Mouse (Mus musculus): ENCODE measurements at regions not wholly inside any gene's neighbourhood (a gene's known extent, or its start where the extent isn't known, plus 50 kb on each side); places are given as distances from the start of the nearest gene placed in this dataset.

- WGBS (ENCODE audit: insufficient replicate concordance): 53% methylated on average over 5 of the region's 5 CpGs
- no peak overlapping the region for H3K4me2 ChIP-seq
- H3K36me3 ChIP-seq (replicated peaks): no peaks in the 10 kb centered on the region
- H3K9me3 ChIP-seq (replicated peaks): no peaks in the 10 kb centered on the region
- no peak for ATAC-seq (ENCODE audit: insufficient read depth)
- no peak overlapping the region for H3K27ac ChIP-seq (replicated peaks)
- H3K27me3 ChIP-seq: no peaks in the 10 kb centered on the region
- no peaks in the 10 kb centered on the region for H3K4me1 ChIP-seq (replicated peaks)
- no peak overlapping the region for H3K9ac ChIP-seq
- no peak overlapping the region for H3K4me3 ChIP-seq (replicated peaks)
Observed at GRCm38 (mm10) chr6:141034824-141035223, 214.2 kb upstream of the Pde3a start.

DNA sequence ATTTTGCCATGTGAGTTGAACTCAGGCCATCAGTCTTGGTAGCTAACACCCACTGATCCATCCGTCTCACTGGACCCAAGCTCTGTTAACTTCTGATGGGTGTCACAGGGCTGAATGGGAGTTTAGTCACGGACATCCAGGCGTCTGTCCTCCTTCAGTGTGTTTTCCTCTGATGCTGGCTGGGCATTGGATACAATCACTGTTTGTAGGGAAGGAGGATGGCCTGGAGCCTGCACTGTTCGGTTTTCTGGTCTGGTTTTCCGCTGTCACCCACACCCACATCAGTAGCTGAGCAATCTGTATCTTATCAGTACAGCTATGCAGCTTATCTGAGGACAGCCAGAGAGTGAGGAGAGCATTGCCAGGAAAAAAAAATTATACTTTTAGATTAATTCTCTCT lies 207.7 kb upstream of the Pde3a start:
- H3K36me3 ChIP-seq (replicated peaks): no peaks in the 10 kb centered on the region
- no peak overlapping the region for H3K4me3 ChIP-seq (replicated peaks)
- ATAC-seq (ENCODE audit: insufficient read depth): no peak
- no peaks in the 10 kb centered on the region for H3K4me1 ChIP-seq (replicated peaks)
- H3K9me3 ChIP-seq (replicated peaks): no peaks in the 10 kb centered on the region
- 36% methylated on average over 5 of the region's 5 CpGs for WGBS (ENCODE audit: insufficient replicate concordance)
- H3K9ac ChIP-seq: no peak overlapping the region
- no peak overlapping the region for H3K4me2 ChIP-seq
- H3K27me3 ChIP-seq: no peaks in the 10 kb centered on the region
- H3K27ac ChIP-seq (replicated peaks): no peak overlapping the region

- 60% methylated on average over 16 of the region's 16 CpGs for WGBS (ENCODE audit: insufficient replicate concordance)
- Histone ChIP-seq H3K4me3 (replicated peaks) (no peak overlapping the region), H3K4me1 (replicated peaks) (no peaks in the 10 kb centered on the region), H3K9me3 (replicated peaks) (no peaks in the 10 kb centered on the region), H3K27ac (replicated peaks) (no peak overlapping the region), H3K4me2 (no peak overlapping the region), H3K36me3 (replicated peaks) (no peaks in the 10 kb centered on the region), H3K27me3 (no peaks in the 10 kb centered on the region), H3K9ac (no peak overlapping the region)
- no peak for ATAC-seq (ENCODE audit: insufficient read depth)
Observed at GRCm38 (mm10) chr6:141041781-141042625, 207.1 kb upstream of the Pde3a start.

DNA sequence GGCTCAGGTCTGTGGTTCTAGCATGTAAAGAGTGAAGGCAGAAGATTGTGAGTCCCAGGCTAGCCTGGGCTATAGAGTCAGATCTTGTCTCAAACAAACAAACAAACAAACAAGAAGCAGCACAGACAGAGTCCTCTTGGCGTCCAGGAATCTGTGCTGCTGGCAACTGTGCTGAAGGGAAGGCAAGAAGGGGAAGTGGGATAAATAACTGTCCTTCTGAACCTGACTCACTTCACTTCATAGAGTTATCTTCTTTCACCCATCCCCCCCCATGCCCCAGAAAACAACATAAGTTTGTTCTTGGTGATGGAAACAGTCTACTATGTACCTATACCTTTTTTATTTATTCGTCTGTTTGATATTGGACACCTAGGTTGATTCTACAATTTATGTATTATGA lies 200.8 kb upstream of the Pde3a start:
- WGBS (ENCODE audit: insufficient replicate concordance): 43% methylated on average over 2 of the region's 2 CpGs
- H3K4me1 ChIP-seq (replicated peaks): no peaks in the 10 kb centered on the region

DNA sequence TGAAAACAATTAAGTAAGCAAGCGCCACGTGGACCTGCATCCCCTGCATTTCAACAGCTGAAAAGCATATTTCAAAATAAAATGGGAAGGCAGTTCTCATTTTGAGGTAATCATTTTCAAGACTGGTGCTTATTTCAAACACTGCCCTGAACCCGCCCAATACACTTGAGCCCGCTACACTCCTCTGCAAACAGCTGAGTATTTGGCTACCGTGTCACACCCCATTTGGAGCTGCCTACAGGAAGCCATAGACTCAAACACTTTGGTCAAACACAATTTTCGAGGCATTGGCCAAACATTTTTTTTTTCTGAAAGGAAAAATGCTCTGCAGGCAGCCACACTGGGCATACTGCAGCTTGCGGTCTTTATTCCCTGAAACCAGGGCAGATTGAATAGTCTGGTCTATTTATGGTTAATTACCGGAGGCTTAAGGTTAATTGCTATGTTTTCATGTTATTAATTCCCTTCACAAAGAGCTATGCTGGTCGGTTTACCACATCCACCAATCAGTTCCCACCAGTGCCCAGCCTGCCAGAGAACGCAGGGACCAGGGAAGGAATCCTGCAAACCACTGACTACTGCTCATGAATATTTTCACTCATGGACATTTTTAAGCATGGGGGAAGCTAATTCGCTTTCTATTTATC lies 198.9 kb upstream of the Pde3a start:
- H3K4me3 ChIP-seq (replicated peaks): no peak overlapping the region
- H3K27ac ChIP-seq (replicated peaks): no peak overlapping the region
- H3K4me2 ChIP-seq: no peak overlapping the region
- WGBS (ENCODE audit: insufficient replicate concordance): 53% methylated on average over 11 of the region's 11 CpGs
- H3K9me3 ChIP-seq (replicated peaks): no peaks in the 10 kb centered on the region
- H3K36me3 ChIP-seq (replicated peaks): no peaks in the 10 kb centered on the region
- H3K27me3 ChIP-seq: no peaks in the 10 kb centered on the region
- H3K4me1 ChIP-seq (replicated peaks): no peaks in the 10 kb centered on the region
- no peak for ATAC-seq (ENCODE audit: insufficient read depth)
- H3K9ac ChIP-seq: no peak overlapping the region

More for the DNA sequence above, 200.8 kb upstream of the Pde3a start:
- no peak for ATAC-seq (ENCODE audit: insufficient read depth)
- Histone ChIP-seq H3K27me3 (no peaks in the 10 kb centered on the region), H3K9me3 (replicated peaks) (no peaks in the 10 kb centered on the region), H3K9ac (no peak overlapping the region), H3K27ac (replicated peaks) (no peak overlapping the region), H3K4me3 (replicated peaks) (no peak overlapping the region), H3K36me3 (replicated peaks) (no peaks in the 10 kb centered on the region), H3K4me2 (no peak overlapping the region)

DNA sequence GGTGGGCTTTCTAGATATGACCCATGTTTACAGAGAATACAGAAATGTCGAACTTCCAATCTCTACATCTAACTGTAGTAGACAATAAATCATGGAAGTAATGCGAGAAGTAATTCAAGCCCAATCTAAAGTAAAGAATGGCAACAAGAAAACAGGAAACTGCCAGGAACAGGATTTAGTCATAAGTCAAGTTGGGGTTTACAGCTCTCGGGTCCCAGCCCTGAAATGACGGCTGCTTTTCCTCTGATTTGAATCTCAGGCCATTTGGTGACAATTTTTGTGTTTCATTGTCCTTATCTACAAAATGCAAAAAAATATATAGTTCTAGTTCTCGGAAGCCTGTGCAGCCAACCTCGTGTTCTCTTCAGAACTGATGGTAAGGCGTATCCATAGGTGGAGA lies 195.0 kb upstream of the Pde3a start:
- H3K27me3 ChIP-seq: no peaks in the 10 kb centered on the region
- no peak overlapping the region for H3K4me2 ChIP-seq
- 26% methylated on average over 7 of the region's 7 CpGs for WGBS (ENCODE audit: insufficient replicate concordance)
- no peaks in the 10 kb centered on the region for H3K4me1 ChIP-seq (replicated peaks)
- H3K9me3 ChIP-seq (replicated peaks): no peaks in the 10 kb centered on the region
- no peak overlapping the region for H3K27ac ChIP-seq (replicated peaks)
- H3K9ac ChIP-seq: no peak overlapping the region
- ATAC-seq (ENCODE audit: insufficient read depth): no peak
- no peaks in the 10 kb centered on the region for H3K36me3 ChIP-seq (replicated peaks)
- H3K4me3 ChIP-seq (replicated peaks): no peak overlapping the region

- no peak for ATAC-seq (ENCODE audit: insufficient read depth)
- H3K4me2 ChIP-seq: no peak overlapping the region
- 65% methylated on average over 11 of the region's 11 CpGs for WGBS (ENCODE audit: insufficient replicate concordance)
Observed at GRCm38 (mm10) chr6:141059250-141059916, 189.7 kb upstream of the Pde3a start.

DNA sequence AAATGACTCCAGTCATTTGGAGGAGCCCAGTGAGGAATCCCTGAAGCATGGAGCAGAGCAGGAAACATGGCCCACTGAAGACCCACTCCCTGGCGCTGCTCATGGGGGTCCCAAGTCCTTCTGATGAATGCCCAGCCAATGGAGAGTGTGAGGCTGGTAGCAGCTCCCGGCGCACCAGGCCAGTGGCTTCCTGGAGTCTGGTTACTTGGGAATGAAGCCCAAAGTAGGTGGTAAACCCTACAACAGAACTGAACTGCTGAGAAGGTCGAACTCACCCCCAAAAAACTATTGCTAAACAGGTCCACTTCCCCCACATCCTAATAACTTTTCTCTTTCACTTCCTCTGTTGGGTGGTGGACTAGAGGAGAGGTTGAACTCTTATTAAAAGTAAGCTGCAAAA lies 183.3 kb upstream of the Pde3a start:
- Histone ChIP-seq H3K36me3 (replicated peaks) (no peaks in the 10 kb centered on the region), H3K4me3 (replicated peaks) (no peak overlapping the region), H3K4me1 (replicated peaks) (no peaks in the 10 kb centered on the region), H3K27me3 (no peaks in the 10 kb centered on the region), H3K9ac (no peak overlapping the region), H3K27ac (replicated peaks) (no peak overlapping the region), H3K9me3 (replicated peaks) (no peaks in the 10 kb centered on the region), H3K4me2 (no peak overlapping the region)
- WGBS (ENCODE audit: insufficient replicate concordance): 44% methylated on average over 4 of the region's 4 CpGs
- no peak for ATAC-seq (ENCODE audit: insufficient read depth)

More at GRCm38 (mm10) chr6:141059250-141059916, 189.7 kb upstream of the Pde3a start:
- Histone ChIP-seq H3K36me3 (replicated peaks) (no peaks in the 10 kb centered on the region), H3K4me3 (replicated peaks) (no peak overlapping the region), H3K9me3 (replicated peaks) (no peaks in the 10 kb centered on the region), H3K9ac (no peak overlapping the region), H3K27ac (replicated peaks) (no peak overlapping the region), H3K27me3 (no peaks in the 10 kb centered on the region), H3K4me1 (replicated peaks) (no peaks in the 10 kb centered on the region)

DNA sequence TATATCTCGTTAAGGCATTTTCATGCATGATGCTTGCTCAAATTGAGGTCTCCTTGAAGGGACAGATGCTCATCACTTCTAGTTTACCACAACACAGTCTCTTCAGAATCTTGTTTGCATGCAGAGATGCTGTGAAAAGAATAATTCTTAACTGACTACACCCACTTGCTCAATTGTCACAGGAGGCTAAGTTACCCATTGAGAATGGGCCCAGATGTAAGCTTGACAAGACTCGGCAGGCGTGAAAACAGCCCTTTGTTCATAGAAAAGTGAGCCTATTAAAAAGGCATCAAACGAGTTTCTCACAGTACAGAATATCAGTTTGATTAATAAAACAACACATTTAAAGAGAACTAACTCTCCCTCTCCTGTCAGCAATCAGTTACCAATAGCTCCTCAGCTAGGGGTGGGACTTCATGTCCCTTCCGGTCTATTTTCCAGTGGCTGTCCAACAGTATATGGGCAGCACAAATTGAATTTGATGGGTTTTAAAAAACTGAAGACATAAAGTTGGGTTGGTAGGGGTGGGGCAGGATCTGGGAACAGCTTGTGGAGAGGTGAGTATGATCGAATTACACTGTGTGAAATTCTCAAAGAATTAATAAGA lies 180.1 kb upstream of the Pde3a start:
- no peaks in the 10 kb centered on the region for H3K27me3 ChIP-seq
- no peak overlapping the region for H3K27ac ChIP-seq (replicated peaks)
- no peak overlapping the region for H3K4me3 ChIP-seq (replicated peaks)
- H3K9ac ChIP-seq: no peak overlapping the region
- no peak overlapping the region for H3K4me2 ChIP-seq
- H3K9me3 ChIP-seq (replicated peaks): no peaks in the 10 kb centered on the region
- H3K4me1 ChIP-seq (replicated peaks): no peaks in the 10 kb centered on the region
- no peaks in the 10 kb centered on the region for H3K36me3 ChIP-seq (replicated peaks)
- 66% methylated on average over 6 of the region's 6 CpGs for WGBS (ENCODE audit: insufficient replicate concordance)
- no peak for ATAC-seq (ENCODE audit: insufficient read depth)

GRCm38 (mm10) chr6:141069896-141070295 lies 179.2 kb upstream of the Pde3a start:
- 44% methylated on average over 6 of the region's 6 CpGs for WGBS (ENCODE audit: insufficient replicate concordance)
- H3K4me3 ChIP-seq (replicated peaks): no peak overlapping the region
- peak; percentile 58 for ATAC-seq (ENCODE audit: insufficient read depth)
- H3K27ac ChIP-seq (replicated peaks): no peak overlapping the region
- H3K4me1 ChIP-seq (replicated peaks): no peaks in the 10 kb centered on the region
- H3K9ac ChIP-seq: no peak overlapping the region
- H3K36me3 ChIP-seq (replicated peaks): no peaks in the 10 kb centered on the region
- H3K4me2 ChIP-seq: no peak overlapping the region
- H3K27me3 ChIP-seq: no peaks in the 10 kb centered on the region
- no peaks in the 10 kb centered on the region for H3K9me3 ChIP-seq (replicated peaks)

DNA sequence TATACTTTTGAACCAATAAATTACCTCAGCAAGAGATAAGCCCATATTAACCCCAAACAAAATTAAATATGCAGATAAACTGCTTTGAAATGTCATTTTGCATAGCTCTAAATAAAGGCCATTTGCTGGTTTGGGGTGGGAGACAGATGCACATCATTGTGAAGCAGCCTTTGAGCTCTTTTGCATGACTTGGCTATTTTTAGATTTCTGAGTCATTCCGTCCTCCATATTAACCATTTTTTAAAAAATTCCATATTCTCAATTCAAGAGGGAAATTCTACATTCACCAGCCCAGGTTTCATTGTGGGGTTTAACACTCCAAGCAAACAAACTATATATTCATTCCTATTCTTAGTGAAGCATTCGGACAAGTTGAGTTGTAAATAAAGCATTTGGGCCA lies 177.6 kb upstream of the Pde3a start:
- no peaks in the 10 kb centered on the region for H3K9me3 ChIP-seq (replicated peaks)
- H3K36me3 ChIP-seq (replicated peaks): no peaks in the 10 kb centered on the region
- H3K4me3 ChIP-seq (replicated peaks): no peak overlapping the region
- H3K27me3 ChIP-seq: no peaks in the 10 kb centered on the region
- ATAC-seq (ENCODE audit: insufficient read depth): no peak
- no peaks in the 10 kb centered on the region for H3K4me1 ChIP-seq (replicated peaks)
- H3K4me2 ChIP-seq: no peak overlapping the region
- H3K9ac ChIP-seq: no peak overlapping the region
- H3K27ac ChIP-seq (replicated peaks): no peak overlapping the region
- 50% methylated on average over 2 of the region's 2 CpGs for WGBS (ENCODE audit: insufficient replicate concordance)

Measured in liver, embryonic 15.5 days (tissue).